Mouse (Mus musculus) kidney, postnatal 0 days (tissue): ENCODE measurements at regions not wholly inside any gene's neighbourhood (a gene's known extent, or its start where the extent isn't known, plus 50 kb on each side); places are given as distances from the start of the nearest gene placed in this dataset.

Source experiments
- ATAC-seq: fragments of 200-750 bp; cut with Nextera tagmentation; replicated peaks from 2 replicates; pipeline ENCODE4 v1.8.0; 2017; ENCODE audit warnings: low read depth, moderate number of reproducible peaks, moderate TSS enrichment, moderate library complexity; ENCODE audit not compliant: low FRiP score
- DNase-seq: peaks from one replicate; pipeline ENCODE4 v3.0.0-alpha.2; 2016; ENCODE audit warnings: low spot score
- H3K27ac ChIP-seq: fragments of 300-500 bp; sonication (generic); 2 replicates; pipeline ENCODE4 v1.5.1; 2014; ENCODE audit warnings: mild to moderate bottlenecking
- H3K27me3 ChIP-seq: fragments of 300-500 bp; sonication (generic); 2 replicates; pipeline ENCODE4 v1.6.1; 2014; ENCODE audit warnings: low read length, mixed read lengths; ENCODE audit not compliant: insufficient read depth
- H3K36me3 ChIP-seq: fragments of 300-500 bp; sonication (generic); 2 replicates; pipeline ENCODE4 v1.6.1; 2014; ENCODE audit warnings: low read length, mixed read lengths; ENCODE audit not compliant: insufficient read depth
- H3K4me1 ChIP-seq: fragments of 300-500 bp; sonication (generic); replicated peaks from 2 replicates; pipeline ENCODE4 v1.6.1; 2014; ENCODE audit warnings: antibody characterized with exemption, low read length, mixed read lengths; ENCODE audit not compliant: insufficient read depth
- H3K4me2 ChIP-seq: fragments of 300-500 bp; sonication (generic); 2 replicates; pipeline ENCODE4 v1.6.1; 2014; ENCODE audit warnings: mild to moderate bottlenecking, low read length, moderate library complexity, mixed read lengths
- H3K4me3 ChIP-seq: fragments of 300-500 bp; sonication (generic); replicated peaks from 2 replicates; pipeline ENCODE4 v1.5.1; 2014; ENCODE audit warnings: low read depth, low read length
- H3K9ac ChIP-seq: fragments of 300-500 bp; sonication (generic); 2 replicates; pipeline ENCODE4 v1.6.1; 2014; ENCODE audit warnings: low read depth, low read length
- H3K9me3 ChIP-seq: fragments of 300-500 bp; sonication (generic); replicated peaks from 2 replicates; pipeline ENCODE4 v1.6.1; 2016; ENCODE audit warnings: low read length, inconsistent platforms, mixed read lengths
- CTCF ChIP-seq: IDR thresholded peaks from 2 replicates; pipeline ENCODE4 v1.5.1; 2016; ENCODE audit warnings: antibody characterized with exemption, low read depth, mild to moderate bottlenecking, moderate library complexity
- WGBS: fragments of 180-500 bp; shearing (Covaris S2); extraction: QIAGEN DNeasy Blood & Tissue Kit; methylation state at CpG from one replicate; pipeline ENCODE4 v1.1.7; 2014; 5-methylcytosine and 5-hydroxymethylcytosine counted together

DNA sequence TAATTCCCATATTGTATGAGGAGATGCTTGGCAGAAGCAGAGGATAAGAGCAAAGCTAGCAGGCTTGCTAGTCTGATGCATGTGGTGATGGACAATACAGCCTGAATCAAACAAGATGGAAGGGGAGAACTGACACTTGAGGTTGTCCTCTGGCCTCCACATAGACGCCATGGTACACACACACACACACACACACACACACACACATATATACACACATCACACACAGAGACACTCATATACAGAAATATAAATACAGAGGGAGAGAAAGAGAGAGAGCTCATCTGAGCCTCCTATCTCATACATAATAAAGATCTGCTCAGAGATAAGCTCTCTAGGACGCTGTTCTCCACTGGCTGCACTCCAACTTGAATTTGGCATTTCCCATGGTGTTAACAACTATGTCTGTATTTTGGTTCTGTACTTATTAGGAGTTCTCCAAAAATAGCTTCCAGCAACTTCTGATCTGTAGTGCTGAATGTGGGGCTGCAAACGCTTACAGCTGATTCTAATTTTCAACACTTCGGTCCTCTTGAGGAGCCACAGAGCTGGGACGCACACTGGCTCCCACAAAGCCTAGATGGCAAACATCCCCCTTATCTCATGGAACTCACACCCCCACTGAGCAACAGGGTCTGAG, 219.0 kb downstream of the Lpin1 start:
- H3K4me2 ChIP-seq, result no peak overlapping the region
- H3K27me3 ChIP-seq, result no peaks in the 10 kb centered on the region
- no peaks in the 10 kb centered on the region for H3K9me3 ChIP-seq
- ATAC-seq (no peak), DNase-seq (peak; percentile 51)
- WGBS, result 68% methylated on average over 5 of the region's 5 CpGs
- H3K4me1 ChIP-seq, result no peaks in the 10 kb centered on the region
- H3K27ac ChIP-seq, result no peak overlapping the region
- H3K36me3 ChIP-seq, result no peaks in the 10 kb centered on the region
- TF ChIP-seq CTCF, result no peak
- H3K9ac ChIP-seq, result no peak overlapping the region
- no peak overlapping the region for H3K4me3 ChIP-seq

DNA sequence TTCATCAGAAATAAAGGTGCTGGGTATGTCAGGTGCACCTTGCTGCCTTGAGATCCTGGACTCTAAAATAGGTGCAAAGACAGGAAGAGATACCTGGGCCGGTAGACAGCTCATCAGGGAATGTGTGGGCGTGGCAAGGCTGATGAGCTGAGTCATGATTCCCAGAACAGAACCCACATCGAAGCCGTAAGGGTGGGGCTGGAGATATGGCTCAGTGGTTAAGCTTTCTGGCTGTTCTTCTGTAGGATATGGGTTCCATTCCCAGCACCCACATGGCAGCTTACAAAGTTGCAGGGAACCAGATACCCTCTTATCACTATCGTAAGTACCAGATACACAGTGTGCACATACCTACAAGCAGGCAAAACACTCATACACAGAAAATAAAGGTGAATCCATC, 219.6 kb downstream of the Lpin1 start:
- H3K4me2 ChIP-seq, result no peak overlapping the region
- H3K36me3 ChIP-seq, result no peaks in the 10 kb centered on the region
- 82% methylated on average over 5 of the region's 5 CpGs for WGBS
- no peak overlapping the region for H3K9ac ChIP-seq
- no peak for TF ChIP-seq CTCF
- H3K27ac ChIP-seq, result no peak overlapping the region
- H3K27me3 ChIP-seq, result no peaks in the 10 kb centered on the region
- no peak for DNase-seq
- no peak overlapping the region for H3K4me3 ChIP-seq
- ATAC-seq, result no peak
- no peaks in the 10 kb centered on the region for H3K9me3 ChIP-seq
- no peaks in the 10 kb centered on the region for H3K4me1 ChIP-seq

DNA sequence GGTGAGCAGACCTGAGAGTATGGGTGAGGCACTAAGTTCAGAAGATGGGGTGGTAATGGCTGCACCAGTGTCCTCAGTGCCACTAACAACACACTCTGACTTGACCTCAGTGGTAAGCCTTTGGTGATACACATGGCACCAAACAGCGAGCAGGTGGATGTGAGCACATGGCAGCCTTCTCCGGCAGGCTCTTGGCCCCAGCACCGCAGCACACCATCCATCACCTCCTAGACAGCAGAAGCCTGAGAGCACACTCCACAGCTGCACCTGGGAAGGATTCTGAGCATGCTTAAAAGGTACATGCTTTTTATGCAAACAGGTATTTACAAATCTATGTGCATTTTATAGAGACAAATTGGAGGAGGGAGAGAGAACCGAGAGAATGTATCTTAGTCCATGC, 223.7 kb downstream of the Lpin1 start:
- DNase-seq (no peak), ATAC-seq (no peak)
- Histone ChIP-seq H3K4me1 (no peaks in the 10 kb centered on the region), H3K27me3 (no peaks in the 10 kb centered on the region), H3K9ac (no peak overlapping the region), H3K9me3 (no peaks in the 10 kb centered on the region), H3K4me2 (no peak overlapping the region), H3K4me3 (no peak overlapping the region), H3K27ac (no peak overlapping the region), H3K36me3 (no peaks in the 10 kb centered on the region)
- TF ChIP-seq CTCF, result no peak
- 92% methylated on average over 4 of the region's 4 CpGs for WGBS

DNA sequence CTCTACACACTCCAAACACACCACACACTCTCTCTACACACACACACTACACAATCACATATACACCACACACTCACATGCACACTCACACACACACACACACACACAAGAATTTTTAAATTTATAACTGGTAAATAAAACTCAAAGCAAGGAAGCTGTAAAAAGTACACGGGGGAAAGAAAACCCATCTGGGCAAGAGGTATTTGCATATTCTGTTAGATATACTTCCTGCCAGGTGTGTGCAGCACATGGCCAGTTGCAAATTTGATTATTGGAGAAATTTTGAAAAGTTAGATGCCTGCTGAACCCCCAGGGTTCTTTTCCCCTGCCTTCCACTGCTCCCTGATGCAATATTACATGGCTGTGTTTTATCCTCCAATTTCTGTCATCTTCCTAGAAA, 226.4 kb downstream of the Lpin1 start:
- Histone ChIP-seq H3K9me3 (no peaks in the 10 kb centered on the region), H3K27ac (no peak overlapping the region), H3K4me3 (no peak overlapping the region), H3K27me3 (no peaks in the 10 kb centered on the region), H3K4me2 (no peak overlapping the region), H3K36me3 (no peaks in the 10 kb centered on the region), H3K4me1 (no peaks in the 10 kb centered on the region), H3K9ac (no peak overlapping the region)
- ATAC-seq, result no peak
- 57% methylated on average over 1 of the region's 1 CpGs for WGBS
- DNase-seq, result no peak
- no peak for TF ChIP-seq CTCF

DNA sequence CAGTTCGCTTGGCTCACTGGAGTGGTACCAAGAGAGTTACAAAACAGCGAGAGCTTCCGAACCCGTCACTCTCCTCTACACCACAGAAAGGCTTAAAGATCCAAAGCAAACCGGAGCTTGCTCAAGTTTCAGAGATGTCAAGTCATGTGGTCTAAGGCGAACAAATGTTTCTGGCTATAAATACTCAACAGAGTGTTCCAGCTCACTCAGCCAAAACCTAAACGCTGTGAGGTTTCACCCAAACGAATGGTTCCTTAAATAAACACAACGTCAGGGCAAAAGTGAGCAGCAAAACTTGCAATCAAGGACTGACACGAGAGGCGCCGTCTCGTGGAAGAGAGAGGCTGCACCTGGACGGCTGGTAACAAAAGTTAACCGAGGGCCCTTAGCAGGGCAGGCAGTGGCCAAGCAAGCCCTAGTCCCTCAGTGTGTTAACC, 227.2 kb downstream of the Lpin1 start:
- 17% methylated on average over 15 of the region's 15 CpGs for WGBS
- DNase-seq (peak; percentile 58), ATAC-seq (no peak)
- Histone ChIP-seq H3K9me3 (no peaks in the 10 kb centered on the region), H3K27me3 (no peaks in the 10 kb centered on the region), H3K4me3 (no peak overlapping the region), H3K9ac (no peak overlapping the region), H3K4me1 (no peaks in the 10 kb centered on the region), H3K36me3 (no peaks in the 10 kb centered on the region), H3K4me2 (no peak overlapping the region), H3K27ac (no peak overlapping the region)
- no peak for TF ChIP-seq CTCF

DNA sequence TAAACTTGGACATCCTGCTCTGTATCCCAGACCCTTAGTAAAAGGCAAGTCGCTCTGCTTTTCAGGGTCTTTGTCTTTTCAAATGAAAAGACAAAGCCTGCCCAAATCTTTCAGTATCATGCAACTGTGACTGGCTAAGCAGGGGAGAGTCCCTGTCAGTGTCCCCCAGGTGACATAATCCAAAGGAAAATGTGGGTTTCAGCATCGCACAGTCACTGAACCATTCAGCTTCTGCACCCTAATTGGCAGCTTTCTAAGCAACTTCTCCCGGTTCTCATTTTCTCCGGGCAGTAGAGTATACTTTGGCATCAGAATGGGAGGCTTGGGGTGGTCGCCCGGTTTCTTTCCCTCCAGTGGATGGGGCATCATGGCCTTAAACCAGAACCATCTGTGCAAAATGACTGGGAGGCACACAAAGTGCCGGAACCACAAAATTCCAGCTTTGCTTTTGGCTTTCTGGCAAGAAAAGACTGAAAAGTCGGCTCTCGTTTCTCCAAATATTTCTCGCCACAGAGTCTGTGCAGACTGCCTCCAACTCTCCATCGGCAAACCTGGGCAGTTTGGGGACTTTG, 228.3 kb downstream of the Lpin1 start:
- Histone ChIP-seq H3K27me3 (no peaks in the 10 kb centered on the region), H3K9ac (no peak overlapping the region), H3K4me3 (no peak overlapping the region), H3K36me3 (no peaks in the 10 kb centered on the region), H3K4me2 (no peak overlapping the region), H3K27ac (no peak overlapping the region), H3K9me3 (no peaks in the 10 kb centered on the region), H3K4me1 (no peaks in the 10 kb centered on the region)
- 86% methylated on average over 11 of the region's 11 CpGs for WGBS
- ATAC-seq (no peak), DNase-seq (no peak)
- no peak for TF ChIP-seq CTCF

DNA sequence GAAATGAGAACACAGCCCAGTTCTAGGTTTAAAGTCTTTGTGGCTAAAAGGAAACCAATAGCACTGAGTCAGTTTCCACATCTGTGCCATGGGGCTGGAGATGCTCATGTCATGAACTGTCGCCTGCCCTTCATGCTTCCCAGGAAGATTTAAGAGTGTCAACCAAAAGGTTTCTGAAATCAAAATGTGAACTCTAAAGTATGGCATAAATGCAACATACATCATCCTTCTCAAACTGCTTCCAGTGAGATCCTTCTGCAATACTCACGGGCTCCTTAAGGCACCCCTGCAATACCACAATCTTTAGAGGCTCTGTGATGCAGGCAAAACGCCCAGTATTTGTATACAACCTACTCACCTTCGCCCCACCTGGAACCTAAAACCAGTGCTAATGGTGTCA, 229.7 kb downstream of the Lpin1 start:
- no peak for ATAC-seq
- 69% methylated on average over 4 of the region's 4 CpGs for WGBS
- H3K27me3 ChIP-seq, result no peaks in the 10 kb centered on the region
- H3K4me3 ChIP-seq, result no peak overlapping the region
- H3K36me3 ChIP-seq, result no peaks in the 10 kb centered on the region
- no peak for TF ChIP-seq CTCF
- no peak overlapping the region for H3K4me2 ChIP-seq
- no peaks in the 10 kb centered on the region for H3K9me3 ChIP-seq
- no peaks in the 10 kb centered on the region for H3K4me1 ChIP-seq
- DNase-seq, result no peak
- H3K9ac ChIP-seq, result no peak overlapping the region
- no peak overlapping the region for H3K27ac ChIP-seq
